Mouse (Mus musculus): ENCODE results near the gene Crhr1. TPM values are rescaled to one million over a fixed set of nuclear protein-coding genes. Genes with fewer than 3 reads are reported as not detected.

Crhr1 gene
- polyA plus RNA-seq, 1 experiment from 2014 or later = 3.0 TPM

DNA sequence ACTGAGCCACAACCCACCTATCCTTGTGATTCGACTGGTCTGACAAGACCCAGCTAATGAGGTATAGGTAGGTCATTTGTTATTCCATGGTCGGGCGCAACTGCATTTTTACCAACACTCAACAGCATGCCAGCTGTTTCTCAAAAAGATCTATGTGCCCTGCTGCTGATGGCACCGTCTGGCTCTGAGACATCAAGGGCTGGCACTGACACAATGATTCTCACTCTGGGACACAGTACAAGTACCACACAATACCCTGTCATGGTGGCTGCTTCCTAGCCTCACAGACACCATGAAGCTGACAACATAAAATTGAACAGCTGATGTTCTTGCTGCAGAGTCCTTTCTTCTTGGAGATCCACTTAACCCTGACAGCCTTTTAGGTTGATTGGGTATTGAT, 87.6 kb downstream of the Crhr1 start:
- no peak overlapping the region for H3K9ac ChIP-seq (ENCODE audit: low read length)
- no peak overlapping the region for H3K4me3 ChIP-seq (ENCODE audit: low read depth, low read length)
- no peak overlapping the region for H3K4me2 ChIP-seq (ENCODE audit: low read length)
- no peaks in the 10 kb centered on the region for H3K36me3 ChIP-seq (ENCODE audit: control insufficient read depth, insufficient read depth, low read length)
- ATAC-seq (no peak), DNase-seq (ENCODE audit: low spot score) (no peak)
- H3K9me3 ChIP-seq (replicated peaks; ENCODE audit: control insufficient read depth, low read length) = no peaks in the 10 kb centered on the region
- no peak overlapping the region for H3K27ac ChIP-seq (ENCODE audit: low read depth, low read length)
- WGBS = 79% methylated on average over 4 of the region's 4 CpGs
- H3K27me3 ChIP-seq (replicated peaks; ENCODE audit: control insufficient read depth, insufficient read depth, low read length) = no peaks in the 10 kb centered on the region
- no peaks in the 10 kb centered on the region for H3K4me1 ChIP-seq (ENCODE audit: control insufficient read depth, insufficient read depth, low read length)

DNA sequence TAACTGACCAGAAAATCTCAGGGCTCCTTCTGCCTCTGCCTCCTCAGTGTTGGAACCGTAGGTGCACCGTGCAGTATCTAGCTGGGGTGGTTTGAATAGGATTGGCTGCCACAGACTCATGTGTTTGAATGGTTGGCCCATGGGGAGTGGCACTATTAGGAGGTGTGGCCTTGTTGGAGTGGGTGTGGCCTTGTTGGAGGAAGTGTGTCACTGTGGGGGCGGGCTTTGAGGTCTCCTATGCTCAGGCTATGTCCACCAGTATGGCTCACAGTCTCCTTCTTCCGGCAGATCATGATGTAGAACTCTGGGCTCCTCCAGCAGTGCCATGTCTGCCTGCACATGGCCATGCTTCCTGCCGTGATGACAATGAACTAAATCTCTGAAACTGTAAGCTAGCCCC, 89.1 kb downstream of the Crhr1 start:
- Histone ChIP-seq H3K27ac (ENCODE audit: low read depth, low read length) (no peak overlapping the region), H3K4me3 (ENCODE audit: low read depth, low read length) (no peak overlapping the region), H3K4me1 (ENCODE audit: control insufficient read depth, insufficient read depth, low read length) (no peaks in the 10 kb centered on the region), H3K9ac (ENCODE audit: low read length) (no peak overlapping the region), H3K27me3 (replicated peaks; ENCODE audit: control insufficient read depth, insufficient read depth, low read length) (no peaks in the 10 kb centered on the region), H3K36me3 (ENCODE audit: control insufficient read depth, insufficient read depth, low read length) (no peaks in the 10 kb centered on the region), H3K4me2 (ENCODE audit: low read length) (no peak overlapping the region), H3K9me3 (replicated peaks; ENCODE audit: control insufficient read depth, low read length) (no peaks in the 10 kb centered on the region)
- WGBS = 71% methylated on average over 5 of the region's 5 CpGs
- no peak for ATAC-seq
- no peak for DNase-seq (ENCODE audit: low spot score)

DNA sequence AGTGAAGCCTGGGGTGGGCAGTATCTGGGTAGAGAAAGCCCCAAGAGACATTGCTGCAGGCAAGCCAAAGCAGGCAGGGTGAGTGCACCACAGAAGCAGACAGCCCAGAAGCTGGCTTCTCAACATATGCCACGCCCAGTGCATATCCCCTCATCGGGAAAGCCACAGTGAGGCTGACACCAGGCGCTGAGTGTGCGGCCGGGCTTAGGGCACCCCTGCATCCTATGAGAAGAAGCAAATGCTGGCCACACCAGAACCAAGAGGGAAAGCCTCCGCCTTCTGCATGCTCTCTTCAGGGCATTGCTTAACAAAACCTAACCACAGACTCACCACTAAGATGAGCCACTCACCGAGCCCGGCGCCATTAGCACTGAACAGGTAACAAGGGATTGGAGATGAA, 90.6 kb downstream of the Crhr1 start:
- H3K9ac ChIP-seq (ENCODE audit: low read length) = no peak overlapping the region
- no peak for DNase-seq (ENCODE audit: low spot score)
- no peaks in the 10 kb centered on the region for H3K4me1 ChIP-seq (ENCODE audit: control insufficient read depth, insufficient read depth, low read length)
- no peak overlapping the region for H3K4me3 ChIP-seq (ENCODE audit: low read depth, low read length)
- no peaks in the 10 kb centered on the region for H3K9me3 ChIP-seq (replicated peaks; ENCODE audit: control insufficient read depth, low read length)
- no peak overlapping the region for H3K27ac ChIP-seq (ENCODE audit: low read depth, low read length)
- H3K36me3 ChIP-seq (ENCODE audit: control insufficient read depth, insufficient read depth, low read length) = no peaks in the 10 kb centered on the region
- no peak overlapping the region for H3K4me2 ChIP-seq (ENCODE audit: low read length)
- no peaks in the 10 kb centered on the region for H3K27me3 ChIP-seq (replicated peaks; ENCODE audit: control insufficient read depth, insufficient read depth, low read length)
- 89% methylated on average over 9 of the region's 9 CpGs for WGBS
- ATAC-seq = no peak

Other genes with a start within 250 kb of the Crhr1 start
- 64.4 and 81.6 TPM in 2 replicates for gene Nsf, start 178.8 kb upstream of the Crhr1 start, polyA plus RNA-seq (2014; fragmentation: Nextera tagmentation; extraction: Ambion mirVana)
- 176 and 193 TPM in 2 replicates for gene Arf2, start 166.1 kb upstream of the Crhr1 start, polyA plus RNA-seq (2014; fragmentation: Nextera tagmentation; extraction: Ambion mirVana)
- not detected in 2 replicates for gene Sppl2c, start 53.5 kb downstream of the Crhr1 start, polyA plus RNA-seq (2014; fragmentation: Nextera tagmentation; extraction: Ambion mirVana)
- gene Mapt, start 98.5 kb downstream of the Crhr1 start, polyA plus RNA-seq (2014; fragmentation: Nextera tagmentation; extraction: Ambion mirVana) = 354 and 601 TPM in 2 replicates